Mouse (Mus musculus): ENCODE measurements around the gene Stmn3. TPM values are rescaled to one million over a fixed set of nuclear protein-coding genes. Genes with fewer than 3 reads are reported as not detected.
A peak's percentile ranks its signal among the peaks of the same experiment; 100 is the strongest.
"Not testable (repeated sequence)": the region's sequence is repeated elsewhere in the genome, so short reads cannot be mapped to it uniquely, and the experiment has no call there.

The Stmn3 gene
- polyA plus RNA-seq, 1 experiment from 2014 or later, result 56.5 TPM

GRCm38 (mm10) chr2:181290937-181291336, 23.4 kb downstream of the Stmn3 start:
- 0 out of 2 replicates have a peak, but pooled peaks cover 2% of the 10 kb centered on the region for H3K36me3 ChIP-seq (ENCODE audit: control insufficient read depth, insufficient read depth, low read length)

GRCm38 (mm10) chr2:181288691-181289090, 25.6 kb downstream of the Stmn3 start:
- Histone ChIP-seq H3K4me1 (replicated peaks; ENCODE audit: control insufficient read depth, insufficient read depth, low read length) (peaks cover 13% of the 10 kb centered on the region), H3K4me3 (ENCODE audit: low read depth, low read length) (peak overlapping the region; percentile 59), H3K27me3 (replicated peaks; ENCODE audit: control insufficient read depth, insufficient read depth, low read length) (no peaks in the 10 kb centered on the region), H3K27ac (ENCODE audit: low read depth) (peak overlapping the region; percentile 89; the same call in 1 of the 2 replicates), H3K36me3 (ENCODE audit: control insufficient read depth, insufficient read depth, low read length) (peaks cover 8% of the 10 kb centered on the region; the same call in 1 of the 2 replicates), H3K4me2 (ENCODE audit: low read length) (peak overlapping the region; percentile 53), H3K9me3 (ENCODE audit: control insufficient read depth, low read length) (no peaks in the 10 kb centered on the region), H3K9ac (ENCODE audit: low read length) (peak overlapping the region; percentile 53)
- WGBS, result 72% methylated on average over 3 of the region's 3 CpGs
- ATAC-seq (replicated peaks; ENCODE audit: low FRiP score, low TSS enrichment, low read depth) (no peak), DNase-seq (ENCODE audit: low spot score) (no peak)

More at GRCm38 (mm10) chr2:181290937-181291336, 23.4 kb downstream of the Stmn3 start:
- 83% methylated on average over 1 of the region's 1 CpGs for WGBS
- H3K27ac ChIP-seq (ENCODE audit: low read depth), result no peak overlapping the region
- no peaks in the 10 kb centered on the region for H3K27me3 ChIP-seq (replicated peaks; ENCODE audit: control insufficient read depth, insufficient read depth, low read length)
- H3K9me3 ChIP-seq (ENCODE audit: control insufficient read depth, low read length), result no peaks in the 10 kb centered on the region
- H3K4me2 ChIP-seq (ENCODE audit: low read length), result no peak overlapping the region
- H3K9ac ChIP-seq (ENCODE audit: low read length), result no peak overlapping the region
- H3K4me3 ChIP-seq (ENCODE audit: low read depth, low read length), result no peak overlapping the region
- DNase-seq (ENCODE audit: low spot score) (no peak), ATAC-seq (replicated peaks; ENCODE audit: low FRiP score, low TSS enrichment, low read depth) (no peak)
- H3K4me1 ChIP-seq (replicated peaks; ENCODE audit: control insufficient read depth, insufficient read depth, low read length), result peaks cover 13% of the 10 kb centered on the region

GRCm38 (mm10) chr2:181287958-181288350, 26.3 kb downstream of the Stmn3 start, which contains the start of gene Gmeb2:
TSS of gene Gmeb2 (minus strand) at chr2:181288035.
- H3K4me2 ChIP-seq (ENCODE audit: low read length), result peak within 1 kb of the TSS; percentile 91
- 4% methylated on average over 24 of the region's 38 CpGs for WGBS
- peak within 1 kb of the TSS; percentile 79 for H3K9ac ChIP-seq (ENCODE audit: low read length)
- DNase-seq (ENCODE audit: low spot score) (peak; percentile 90), ATAC-seq (replicated peaks; ENCODE audit: low FRiP score, low TSS enrichment, low read depth) (peak; percentile 98)
- H3K27me3 ChIP-seq (replicated peaks; ENCODE audit: control insufficient read depth, insufficient read depth, low read length); H3K9me3 ChIP-seq (ENCODE audit: control insufficient read depth, low read length): not testable (repeated sequence)
- peak within 1 kb of the TSS; percentile 59 for H3K4me3 ChIP-seq (ENCODE audit: low read depth, low read length)
- peaks cover 12% of the 10 kb centered on the region; the same call in 1 of the 2 replicates for H3K36me3 ChIP-seq (ENCODE audit: control insufficient read depth, insufficient read depth, low read length)
- peaks cover 13% of the 10 kb centered on the region for H3K4me1 ChIP-seq (replicated peaks; ENCODE audit: control insufficient read depth, insufficient read depth, low read length)
- peak within 1 kb of the TSS; percentile 89 for H3K27ac ChIP-seq (ENCODE audit: low read depth)

DNA sequence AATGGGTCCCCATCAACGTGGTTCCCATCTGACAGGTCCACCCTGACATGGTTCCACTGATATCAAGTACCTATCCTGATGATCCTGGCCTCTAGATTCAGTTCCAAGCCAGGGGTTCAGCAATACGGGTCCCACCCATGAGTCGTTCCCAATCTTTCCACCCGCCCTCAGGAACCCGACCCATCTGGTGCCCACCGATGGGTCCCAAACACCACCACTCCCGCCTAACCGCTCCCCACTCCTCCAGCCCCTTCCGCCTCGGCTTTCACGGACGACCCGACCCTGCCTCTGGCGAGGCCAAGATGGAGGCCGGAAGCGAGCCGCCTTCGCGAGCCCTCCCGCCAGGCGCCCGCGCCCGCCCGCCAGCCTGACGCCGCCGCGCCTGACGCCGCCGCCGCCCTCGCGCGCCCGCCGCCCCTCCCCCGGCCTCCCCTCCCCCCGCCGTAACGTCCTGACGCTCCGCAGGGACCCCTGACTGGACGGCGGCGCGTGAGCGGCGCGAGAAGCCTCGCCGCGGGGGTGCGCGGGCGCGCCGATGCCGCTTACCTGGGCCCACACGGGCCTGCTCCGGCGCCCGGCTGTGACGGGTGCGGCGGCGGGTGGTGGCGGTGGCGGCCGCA, 26.9 kb downstream of the Stmn3 start:
- Histone ChIP-seq H3K4me3 (ENCODE audit: low read depth, low read length) (peak overlapping the region; percentile 59), H3K4me2 (ENCODE audit: low read length) (peak overlapping the region; percentile 91), H3K9me3 (ENCODE audit: control insufficient read depth, low read length) (no peaks in the 10 kb centered on the region), H3K27me3 (replicated peaks; ENCODE audit: control insufficient read depth, insufficient read depth, low read length) (no peaks in the 10 kb centered on the region), H3K36me3 (ENCODE audit: control insufficient read depth, insufficient read depth, low read length) (peaks cover 12% of the 10 kb centered on the region; the same call in 1 of the 2 replicates), H3K27ac (ENCODE audit: low read depth) (peak overlapping the region; percentile 89), H3K9ac (ENCODE audit: low read length) (peak overlapping the region; percentile 79), H3K4me1 (replicated peaks; ENCODE audit: control insufficient read depth, insufficient read depth, low read length) (peaks cover 13% of the 10 kb centered on the region)
- DNase-seq (ENCODE audit: low spot score) (peak; percentile 92), ATAC-seq (replicated peaks; ENCODE audit: low FRiP score, low TSS enrichment, low read depth) (peak; percentile 87)
- 0% methylated on average over 36 of the region's 71 CpGs for WGBS

DNA sequence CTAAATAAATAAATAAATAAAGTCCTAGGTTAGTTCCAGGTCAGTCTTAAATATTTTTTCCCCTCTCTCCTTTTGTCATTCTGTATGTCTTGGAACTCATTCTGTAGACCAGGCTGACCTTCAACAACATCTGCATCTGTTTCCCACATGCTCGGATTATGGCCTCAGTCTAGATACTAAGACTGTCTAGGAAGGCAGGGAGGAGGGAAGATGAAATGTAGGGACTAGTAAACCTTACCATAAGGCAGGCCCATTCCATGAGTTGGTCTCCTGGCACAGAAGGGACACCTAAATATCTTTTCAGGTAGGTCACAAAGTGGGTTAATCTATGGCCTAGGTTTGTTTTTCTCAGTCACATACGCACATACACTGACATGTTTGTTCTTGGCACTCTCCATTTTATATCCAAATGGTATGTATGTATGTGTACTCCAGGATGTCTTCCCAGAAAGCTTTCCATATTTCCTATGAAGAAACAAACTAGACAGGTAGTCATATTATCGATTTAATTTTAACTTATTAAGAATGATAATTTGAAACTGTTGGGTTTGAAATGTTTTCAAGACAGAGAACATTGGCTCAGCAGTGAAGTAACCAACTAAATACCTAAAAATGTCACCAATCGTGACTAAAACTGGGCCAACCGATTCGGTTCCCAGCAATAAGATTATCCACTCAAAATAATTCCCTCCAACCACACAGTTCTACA, 27.5 kb downstream of the Stmn3 start:
- ATAC-seq (replicated peaks; ENCODE audit: low FRiP score, low TSS enrichment, low read depth), result no peak

DNA sequence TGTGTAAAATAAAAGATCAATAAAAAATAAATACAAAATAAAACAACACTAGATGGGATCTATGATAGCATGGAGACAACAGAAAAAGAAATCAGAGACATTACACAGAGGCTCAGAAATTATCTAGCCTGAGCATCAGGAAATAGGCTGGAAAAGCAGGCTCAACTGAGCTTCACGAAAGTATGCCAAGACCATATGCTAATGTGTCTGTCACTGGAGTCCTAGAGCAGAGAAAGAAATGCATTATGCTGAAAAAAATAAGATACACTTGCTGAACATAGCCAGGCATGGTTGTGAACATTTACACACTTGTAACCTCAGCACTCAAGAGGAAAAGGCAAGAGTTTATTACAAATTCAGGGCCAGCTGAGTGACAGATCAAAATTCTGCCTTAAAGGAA, 34.3 kb downstream of the Stmn3 start:
- ATAC-seq (replicated peaks; ENCODE audit: low FRiP score, low TSS enrichment, low read depth) (no peak), DNase-seq (ENCODE audit: low spot score) (no peak)
- Histone ChIP-seq H3K27ac (ENCODE audit: low read depth) (no peak overlapping the region), H3K9me3 (ENCODE audit: control insufficient read depth, low read length) (no peaks in the 10 kb centered on the region), H3K27me3 (replicated peaks; ENCODE audit: control insufficient read depth, insufficient read depth, low read length) (no peaks in the 10 kb centered on the region), H3K36me3 (ENCODE audit: control insufficient read depth, insufficient read depth, low read length) (peaks cover 60% of the 10 kb centered on the region), H3K4me2 (ENCODE audit: low read length) (no peak overlapping the region), H3K4me1 (replicated peaks; ENCODE audit: control insufficient read depth, insufficient read depth, low read length) (no peaks in the 10 kb centered on the region), H3K4me3 (ENCODE audit: low read depth, low read length) (no peak overlapping the region), H3K9ac (ENCODE audit: low read length) (no peak overlapping the region)
- 85% methylated on average over 1 of the region's 1 CpGs for WGBS

More for the DNA sequence above, 27.5 kb downstream of the Stmn3 start:
- no peak for DNase-seq (ENCODE audit: low spot score)
- Histone ChIP-seq H3K4me3 (ENCODE audit: low read depth, low read length) (peak overlapping the region; percentile 59), H3K9ac (ENCODE audit: low read length) (peak overlapping the region; percentile 79), H3K4me2 (ENCODE audit: low read length) (peak overlapping the region; percentile 91), H3K27me3 (replicated peaks; ENCODE audit: control insufficient read depth, insufficient read depth, low read length) (no peaks in the 10 kb centered on the region), H3K9me3 (ENCODE audit: control insufficient read depth, low read length) (no peaks in the 10 kb centered on the region), H3K36me3 (ENCODE audit: control insufficient read depth, insufficient read depth, low read length) (peaks cover 12% of the 10 kb centered on the region; the same call in 1 of the 2 replicates), H3K27ac (ENCODE audit: low read depth) (peak overlapping the region; percentile 89), H3K4me1 (replicated peaks; ENCODE audit: control insufficient read depth, insufficient read depth, low read length) (peaks cover 13% of the 10 kb centered on the region)
- WGBS, result 52% methylated on average over 6 of the region's 6 CpGs

GRCm38 (mm10) chr2:181277866-181278265, 36.4 kb downstream of the Stmn3 start:
- ATAC-seq (replicated peaks; ENCODE audit: low FRiP score, low TSS enrichment, low read depth) (no peak), DNase-seq (ENCODE audit: low spot score) (no peak)
- Histone ChIP-seq H3K4me3 (ENCODE audit: low read depth, low read length) (no peak overlapping the region), H3K4me1 (replicated peaks; ENCODE audit: control insufficient read depth, insufficient read depth, low read length) (no peaks in the 10 kb centered on the region), H3K9ac (ENCODE audit: low read length) (no peak overlapping the region), H3K36me3 (ENCODE audit: control insufficient read depth, insufficient read depth, low read length) (peaks cover 66% of the 10 kb centered on the region), H3K27me3 (replicated peaks; ENCODE audit: control insufficient read depth, insufficient read depth, low read length) (no peaks in the 10 kb centered on the region), H3K9me3 (ENCODE audit: control insufficient read depth, low read length) (no peaks in the 10 kb centered on the region), H3K27ac (ENCODE audit: low read depth) (no peak overlapping the region), H3K4me2 (ENCODE audit: low read length) (no peak overlapping the region)
- WGBS, result 74% methylated on average over 3 of the region's 3 CpGs

DNA sequence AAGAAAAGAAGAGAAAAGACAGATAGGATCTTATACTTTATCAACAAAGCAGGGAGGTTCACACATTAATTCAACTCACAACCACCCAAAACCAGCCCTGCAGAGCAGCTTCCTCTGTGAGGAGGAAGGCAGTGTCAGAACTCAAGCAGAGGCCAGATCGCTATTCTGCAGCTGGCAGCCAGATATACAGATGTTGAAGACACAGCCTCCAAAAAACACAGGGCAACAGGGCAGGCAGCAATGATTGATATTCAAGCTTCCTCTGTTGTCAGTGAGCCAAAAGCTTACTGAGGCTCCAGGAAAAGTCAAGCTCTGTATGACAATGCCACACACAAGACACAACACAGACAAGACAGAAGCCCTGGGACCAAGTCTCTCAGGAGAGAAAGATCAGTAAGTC, 37.5 kb downstream of the Stmn3 start:
- H3K9me3 ChIP-seq (ENCODE audit: control insufficient read depth, low read length), result no peaks in the 10 kb centered on the region
- no peaks in the 10 kb centered on the region for H3K4me1 ChIP-seq (replicated peaks; ENCODE audit: control insufficient read depth, insufficient read depth, low read length)
- ATAC-seq (replicated peaks; ENCODE audit: low FRiP score, low TSS enrichment, low read depth) (no peak), DNase-seq (ENCODE audit: low spot score) (no peak)
- H3K36me3 ChIP-seq (ENCODE audit: control insufficient read depth, insufficient read depth, low read length), result peaks cover 68% of the 10 kb centered on the region
- no peak overlapping the region for H3K4me2 ChIP-seq (ENCODE audit: low read length)
- 61% methylated on average over 1 of the region's 1 CpGs for WGBS
- no peak overlapping the region for H3K27ac ChIP-seq (ENCODE audit: low read depth)
- no peaks in the 10 kb centered on the region for H3K27me3 ChIP-seq (replicated peaks; ENCODE audit: control insufficient read depth, insufficient read depth, low read length)
- no peak overlapping the region for H3K9ac ChIP-seq (ENCODE audit: low read length)
- no peak overlapping the region for H3K4me3 ChIP-seq (ENCODE audit: low read depth, low read length)

Data from intestine, embryonic 14.5 days (tissue).